Mouse (Mus musculus): Measurements from ENCODE around the gene Smg8.

GRCm38 (mm10) chr11:87073866-87074440 is 12.6 kb downstream of the Smg8 start, which contains the start of gene Gdpd1:
- no peak for TF ChIP-seq MAFK (IDR thresholded peaks at IDR 0.05; ENCODE audit: insufficient replicate concordance, low read length)
- 0 out of 2 replicates have a peak, but pooled peaks have one; percentile 11 for TF ChIP-seq MYC (IDR thresholded peaks at IDR 0.05; ENCODE audit: low read depth, low read length)
- TF ChIP-seq ZNF384 (IDR thresholded peaks at IDR 0.05; ENCODE audit: low read depth, low read length), result no peak
- peak in 1 of 2 experiments; percentile 60; a peak in 2 of 4 replicates for TF ChIP-seq CTCF (conservative IDR thresholded peaks at IDR 0.05 in 1 of 2, IDR thresholded peaks at IDR 0.05 in 1 of 2; ENCODE audit: low read depth in 2 of 2, low read length in 2 of 2)
- TF ChIP-seq POLR2A (IDR thresholded peaks at IDR 0.05; ENCODE audit: low read depth, low read length), result peak; percentile 87
- TF ChIP-seq GABPA (IDR thresholded peaks at IDR 0.05; ENCODE audit: insufficient replicate concordance, low read depth, low read length), result no peak
- no peak for TF ChIP-seq KAT2A (IDR thresholded peaks at IDR 0.05; ENCODE audit: insufficient replicate concordance, low read length)
- TF ChIP-seq PAX5 (IDR thresholded peaks at IDR 0.05; ENCODE audit: low read length), result no peak
- no peak for TF ChIP-seq MAZ (IDR thresholded peaks at IDR 0.05; ENCODE audit: low read depth, low read length)
